Mouse (Mus musculus) Muller cell, postnatal 12 days (primary cell): ENCODE data around the gene Gm49318.
A peak's percentile ranks its signal among the peaks of the same experiment; 100 is the strongest.

Experiments
- DNase-seq: peaks from one replicate; pipeline ENCODE4 v3.0.0-alpha.2; 2015; ENCODE audit errors: inconsistent ontology term

The Gm49318 gene

GRCm38 (mm10) chr9:22030386-22030785 is 40.7 kb downstream of the Gm49318 start:
- DNase-seq = no peak

GRCm38 (mm10) chr9:22028467-22028866 is 42.6 kb downstream of the Gm49318 start:
- DNase-seq = no peak

GRCm38 (mm10) chr9:22024592-22024991 is 46.5 kb downstream of the Gm49318 start:
- no peak for DNase-seq

- no peak for DNase-seq
Measured at GRCm38 (mm10) chr9:22017208-22017825, 53.7 kb downstream of the Gm49318 start.

GRCm38 (mm10) chr9:22016245-22016644 is 54.8 kb downstream of the Gm49318 start:
- DNase-seq = no peak

GRCm38 (mm10) chr9:22012731-22013130 is 58.3 kb downstream of the Gm49318 start:
- no peak for DNase-seq

- no peak for DNase-seq
Measured at GRCm38 (mm10) chr9:22011055-22011454, 60.0 kb downstream of the Gm49318 start.

- no peak for DNase-seq
Measured at GRCm38 (mm10) chr9:22004546-22004945, 66.5 kb downstream of the Gm49318 start.

GRCm38 (mm10) chr9:22003163-22003554 is 67.9 kb downstream of the Gm49318 start:
- DNase-seq = no peak

- DNase-seq = peak; percentile 100
Measured at GRCm38 (mm10) chr9:22002194-22003162, 68.6 kb downstream of the Gm49318 start, which contains the start of the genes Ccdc151 and Prkcsh. Ccdc151 (minus strand) TSS chr9:22002634. Prkcsh (plus strand) TSS chr9:22002806.

GRCm38 (mm10) chr9:22001633-22002032 is 69.4 kb downstream of the Gm49318 start:
- no peak for DNase-seq

- DNase-seq = no peak
Measured at GRCm38 (mm10) chr9:22000296-22000695, 70.8 kb downstream of the Gm49318 start.

- no peak for DNase-seq
Measured at GRCm38 (mm10) chr9:21996178-21996867, 74.7 kb downstream of the Gm49318 start.

- no peak for DNase-seq
Measured at GRCm38 (mm10) chr9:21992227-21992626, 78.8 kb downstream of the Gm49318 start.

GRCm38 (mm10) chr9:21989230-21990110 is 81.6 kb downstream of the Gm49318 start, which contains the start of gene Rgl3:
Rgl3 (minus strand) TSS chr9:21989446.
- peak; percentile 80 for DNase-seq

GRCm38 (mm10) chr9:21988421-21989101 is 82.5 kb downstream of the Gm49318 start:
- peak; percentile 38 for DNase-seq

GRCm38 (mm10) chr9:21987592-21988342 is 83.3 kb downstream of the Gm49318 start:
- DNase-seq = no peak
